Mouse (Mus musculus): ENCODE measurements around the gene Specc1.

- TF ChIP-seq POLR2A (IDR thresholded peaks at IDR 0.05; ENCODE audit: borderline replicate concordance, low read depth, low read length) (no peak), CTCF (IDR thresholded peaks at IDR 0.05; ENCODE audit: low read depth, low read length) (no peak)
Measured at GRCm38 (mm10) chr11:62079100-62079857, 122.7 kb downstream of the Specc1 start.
